Mouse (Mus musculus) stomach, embryonic 15.5 days (tissue): ENCODE data around the gene Rarb. TPM values are rescaled to one million over a fixed set of nuclear protein-coding genes. Genes with fewer than 3 reads are reported as not detected.
A peak's percentile ranks its signal among the peaks of the same experiment; 100 is the strongest.
"Not testable (repeated sequence)": the region's sequence is repeated elsewhere in the genome, so short reads cannot be mapped to it uniquely, and the experiment has no call there.

Experiments
- ATAC-seq: fragments of 200-750 bp; cut with Nextera tagmentation; 2 replicates; pipeline ENCODE4 v1.8.0; 2017; ENCODE audit warnings: low read depth, moderate number of reproducible peaks, moderate TSS enrichment; ENCODE audit not compliant: insufficient read depth, low FRiP score
- H3K27ac ChIP-seq: fragments of 300-500 bp; sonication (generic); 2 replicates; pipeline ENCODE4 v1.5.1; 2015; ENCODE audit warnings: mild to moderate bottlenecking, inconsistent platforms
- H3K27me3 ChIP-seq: fragments of 300-500 bp; sonication (generic); replicated peaks from 2 replicates; pipeline ENCODE4 v1.6.1; 2015; ENCODE audit warnings: inconsistent platforms
- H3K36me3 ChIP-seq: fragments of 300-500 bp; sonication (generic); 2 replicates; pipeline ENCODE4 v1.6.1; 2015; ENCODE audit warnings: inconsistent platforms
- H3K4me1 ChIP-seq: fragments of 300-500 bp; sonication (generic); 2 replicates; pipeline ENCODE4 v1.6.1; 2015; ENCODE audit warnings: inconsistent platforms
- H3K4me2 ChIP-seq: fragments of 300-500 bp; sonication (generic); 2 replicates; pipeline ENCODE4 v1.6.1; 2015; ENCODE audit warnings: mild to moderate bottlenecking, inconsistent platforms
- H3K4me3 ChIP-seq: fragments of 300-500 bp; sonication (generic); replicated peaks from 2 replicates; pipeline ENCODE4 v1.5.1; 2015; ENCODE audit warnings: inconsistent platforms
- H3K9ac ChIP-seq: fragments of 300-500 bp; sonication (generic); 2 replicates; pipeline ENCODE4 v1.6.1; 2015; ENCODE audit warnings: inconsistent platforms
- H3K9me3 ChIP-seq: fragments of 300-500 bp; sonication (generic); 2 replicates; pipeline ENCODE4 v1.6.1; 2016; ENCODE audit warnings: inconsistent platforms
- WGBS: fragments of 180-500 bp; shearing (Covaris S2); methylation state at CpG from one replicate; pipeline ENCODE4 v1.1.7; 2015; 5-methylcytosine and 5-hydroxymethylcytosine counted together
- polyA plus RNA-seq: library from polyadenylated mRNA; unstranded; fragments of >200 nt; fragmentation: Nextera tagmentation; extraction: Ambion mirVana; gene quantifications from 2 replicates; pipeline ENCODE4 v1.2.1, GENCODE M21; 2015

Rarb gene
- polyA plus RNA-seq, 1 experiment from 2014 or later, result 20.4 TPM

- no peak overlapping the region for H3K27ac ChIP-seq
- no peak overlapping the region for H3K9ac ChIP-seq
- H3K27me3 ChIP-seq, result no peaks in the 10 kb centered on the region
- H3K4me2 ChIP-seq, result no peak overlapping the region
- no peak overlapping the region for H3K4me3 ChIP-seq
- H3K9me3 ChIP-seq, result no peaks in the 10 kb centered on the region
- no peaks in the 10 kb centered on the region for H3K4me1 ChIP-seq
- WGBS, result 78% methylated on average over 1 of the region's 1 CpGs
- ATAC-seq, result no peak
- no peaks in the 10 kb centered on the region for H3K36me3 ChIP-seq
Observed at GRCm38 (mm10) chr14:16765891-16766290, 53.1 kb downstream of the Rarb start.

DNA sequence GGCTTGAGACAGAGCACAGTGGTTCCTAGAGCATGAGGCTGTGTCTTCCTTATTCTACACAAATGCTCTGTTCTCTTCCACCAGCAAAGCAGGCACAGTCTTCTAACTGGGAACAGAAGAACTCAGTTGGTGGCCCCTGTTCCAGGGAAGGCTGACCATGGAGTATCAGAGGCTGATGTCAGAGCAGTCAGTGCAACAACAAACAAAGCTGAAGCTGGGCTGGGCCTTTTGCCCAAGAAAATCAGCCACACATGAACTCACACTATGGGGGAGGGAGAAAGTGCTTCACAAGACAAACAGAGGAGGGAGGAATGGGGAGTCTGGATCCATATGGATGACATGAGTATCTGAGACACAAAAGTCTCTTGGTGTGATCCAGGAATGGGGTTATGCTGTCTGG is 56.2 kb downstream of the Rarb start:
- no peaks in the 10 kb centered on the region for H3K9me3 ChIP-seq
- no peak overlapping the region for H3K27ac ChIP-seq
- no peak for ATAC-seq

DNA sequence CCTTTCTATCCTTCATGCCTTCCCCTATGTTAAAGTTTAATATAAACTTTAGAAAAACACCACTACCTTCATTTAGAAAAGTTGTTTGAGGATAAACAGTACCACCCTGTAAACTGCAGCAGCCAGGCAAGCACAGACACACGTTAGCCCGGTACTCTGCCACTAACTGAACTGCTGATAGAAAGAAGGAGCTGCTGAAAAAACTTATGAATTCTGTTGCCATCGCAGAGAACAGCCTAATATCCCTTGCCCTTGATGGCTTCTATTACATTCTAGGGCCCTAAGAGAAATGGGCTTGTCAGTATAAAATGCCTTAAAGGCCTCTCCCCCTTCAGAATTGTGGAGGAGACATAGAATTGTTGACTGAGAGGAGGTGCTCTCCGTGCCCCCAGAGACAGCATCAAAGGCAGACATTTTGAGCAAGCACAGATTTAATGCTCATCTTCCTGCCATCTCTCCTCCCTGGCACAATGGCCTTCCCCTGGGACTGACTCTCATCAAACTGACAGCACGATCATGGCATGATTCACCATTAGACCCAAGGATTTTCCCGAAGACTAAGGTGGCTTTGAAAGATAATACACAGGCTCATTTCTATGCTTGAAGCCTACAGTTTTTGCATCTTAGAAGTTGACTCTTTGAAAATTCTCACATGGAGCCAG is 60.1 kb downstream of the Rarb start:
- Histone ChIP-seq H3K9ac (no peak overlapping the region), H3K4me1 (no peaks in the 10 kb centered on the region), H3K4me2 (no peak overlapping the region), H3K4me3 (no peak overlapping the region), H3K36me3 (no peaks in the 10 kb centered on the region), H3K9me3 (no peaks in the 10 kb centered on the region), H3K27ac (no peak overlapping the region), H3K27me3 (no peaks in the 10 kb centered on the region)
- ATAC-seq, result no peak
- 65% methylated on average over 6 of the region's 6 CpGs for WGBS

More for the DNA sequence above, 56.2 kb downstream of the Rarb start:
- Histone ChIP-seq H3K4me2 (no peak overlapping the region), H3K36me3 (no peaks in the 10 kb centered on the region), H3K27me3 (no peaks in the 10 kb centered on the region), H3K4me1 (no peaks in the 10 kb centered on the region), H3K4me3 (no peak overlapping the region), H3K9ac (no peak overlapping the region)

GRCm38 (mm10) chr14:16755601-16756000 is 63.4 kb downstream of the Rarb start:
- H3K9me3 ChIP-seq, H3K36me3 ChIP-seq, H3K4me2 ChIP-seq, H3K9ac ChIP-seq, H3K27ac ChIP-seq, H3K27me3 ChIP-seq, H3K4me3 ChIP-seq, H3K4me1 ChIP-seq, ATAC-seq: not testable (repeated sequence)
- 98% methylated on average over 1 of the region's 1 CpGs for WGBS

- 70% methylated on average over 1 of the region's 1 CpGs for WGBS
- Histone ChIP-seq H3K9ac (no peak overlapping the region), H3K27ac (no peak overlapping the region), H3K9me3 (no peaks in the 10 kb centered on the region), H3K36me3 (no peaks in the 10 kb centered on the region), H3K4me1 (no peaks in the 10 kb centered on the region), H3K4me3 (no peak overlapping the region), H3K4me2 (no peak overlapping the region), H3K27me3 (no peaks in the 10 kb centered on the region)
- no peak for ATAC-seq
Observed at GRCm38 (mm10) chr14:16752648-16753047, 66.3 kb downstream of the Rarb start.

- Histone ChIP-seq H3K4me3 (no peak overlapping the region), H3K4me1 (no peaks in the 10 kb centered on the region), H3K27me3 (no peaks in the 10 kb centered on the region), H3K9ac (no peak overlapping the region), H3K4me2 (no peak overlapping the region), H3K27ac (no peak overlapping the region), H3K36me3 (no peaks in the 10 kb centered on the region), H3K9me3 (no peaks in the 10 kb centered on the region)
- no peak for ATAC-seq
- 57% methylated on average over 2 of the region's 2 CpGs for WGBS
Observed at GRCm38 (mm10) chr14:16746982-16747578, 71.9 kb downstream of the Rarb start.

DNA sequence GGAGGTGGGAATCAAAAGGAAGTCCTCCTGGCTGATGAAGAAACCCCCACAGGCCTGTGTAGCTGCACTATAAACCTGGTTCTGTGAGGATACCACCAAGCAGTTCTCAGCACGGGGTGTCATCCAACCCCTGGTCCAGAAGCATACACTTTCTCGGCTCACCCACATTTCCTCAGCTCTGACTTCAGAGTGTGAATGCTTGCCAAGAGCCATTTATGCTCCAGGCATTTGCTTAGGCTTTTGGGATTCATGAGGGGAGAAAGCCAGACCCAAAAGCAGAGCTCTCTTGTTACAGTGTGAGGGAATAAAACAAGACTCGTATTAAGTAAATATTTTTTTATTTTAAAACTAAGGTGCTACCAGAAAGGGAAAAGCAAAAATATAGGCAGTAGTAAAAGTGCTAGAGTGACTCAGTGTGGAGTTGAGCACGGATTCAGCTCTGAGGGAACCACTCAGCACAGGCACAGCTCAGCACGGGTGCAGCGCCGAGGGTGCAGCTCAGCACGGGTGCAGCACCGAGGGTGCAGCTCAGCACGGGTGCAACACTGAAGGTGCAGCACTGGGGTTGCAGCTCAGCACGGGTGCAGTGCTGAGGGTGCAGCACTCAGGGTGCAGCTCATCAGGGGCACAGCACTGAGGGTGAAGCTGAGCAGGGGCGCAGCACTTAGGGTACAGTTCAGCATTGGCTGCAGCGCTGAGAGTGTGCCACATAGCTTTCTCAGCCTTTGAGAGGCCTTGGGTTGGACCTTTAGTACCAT is 77.8 kb downstream of the Rarb start:
- Histone ChIP-seq H3K9me3 (no peaks in the 10 kb centered on the region), H3K9ac (no peak overlapping the region), H3K36me3 (no peaks in the 10 kb centered on the region), H3K4me1 (peaks cover 3% of the 10 kb centered on the region), H3K27ac (peak overlapping the region; percentile 44), H3K4me3 (no peak overlapping the region), H3K27me3 (no peaks in the 10 kb centered on the region), H3K4me2 (no peak overlapping the region)
- WGBS, result 66% methylated on average over 13 of the region's 13 CpGs
- ATAC-seq, result 0 out of 2 replicates have a peak, but pooled peaks have one; percentile 39

GRCm38 (mm10) chr14:16738538-16738937 is 80.4 kb downstream of the Rarb start:
- ATAC-seq, result no peak
- H3K27ac ChIP-seq, result no peak overlapping the region
- no peaks in the 10 kb centered on the region for H3K9me3 ChIP-seq
- H3K9ac ChIP-seq, result no peak overlapping the region
- 74% methylated on average over 1 of the region's 1 CpGs for whole genome bisulfite sequencing
- H3K27me3 ChIP-seq, result no peaks in the 10 kb centered on the region
- H3K4me3 ChIP-seq, result no peak overlapping the region
- no peaks in the 10 kb centered on the region for H3K36me3 ChIP-seq
- H3K4me2 ChIP-seq, result no peak overlapping the region
- peaks cover 19% of the 10 kb centered on the region for H3K4me1 ChIP-seq

- H3K9ac ChIP-seq, result no peak overlapping the region
- H3K4me3 ChIP-seq, result no peak overlapping the region
- peaks cover 22% of the 10 kb centered on the region for H3K4me1 ChIP-seq
- ATAC-seq, result no peak
- no peak overlapping the region for H3K4me2 ChIP-seq
- WGBS, result 94% methylated on average over 1 of the region's 1 CpGs
- H3K27ac ChIP-seq, result no peak overlapping the region
- H3K36me3 ChIP-seq, result no peaks in the 10 kb centered on the region
- no peaks in the 10 kb centered on the region for H3K27me3 ChIP-seq
- H3K9me3 ChIP-seq, result no peaks in the 10 kb centered on the region
Observed at GRCm38 (mm10) chr14:16737781-16738180, 81.2 kb downstream of the Rarb start.

GRCm38 (mm10) chr14:16735331-16736012 is 83.5 kb downstream of the Rarb start:
- peaks cover 19% of the 10 kb centered on the region for H3K4me1 ChIP-seq
- H3K4me2 ChIP-seq, result no peak overlapping the region
- H3K9me3 ChIP-seq, result no peaks in the 10 kb centered on the region
- ATAC-seq, result no peak
- H3K36me3 ChIP-seq, result no peaks in the 10 kb centered on the region
- H3K27ac ChIP-seq, result 0 out of 2 replicates have a peak overlapping the region, but pooled peaks have one; percentile 5
- WGBS, result 21% methylated on average over 4 of the region's 4 CpGs
- no peak overlapping the region for H3K9ac ChIP-seq
- H3K4me3 ChIP-seq, result no peak overlapping the region
- H3K27me3 ChIP-seq, result no peaks in the 10 kb centered on the region

DNA sequence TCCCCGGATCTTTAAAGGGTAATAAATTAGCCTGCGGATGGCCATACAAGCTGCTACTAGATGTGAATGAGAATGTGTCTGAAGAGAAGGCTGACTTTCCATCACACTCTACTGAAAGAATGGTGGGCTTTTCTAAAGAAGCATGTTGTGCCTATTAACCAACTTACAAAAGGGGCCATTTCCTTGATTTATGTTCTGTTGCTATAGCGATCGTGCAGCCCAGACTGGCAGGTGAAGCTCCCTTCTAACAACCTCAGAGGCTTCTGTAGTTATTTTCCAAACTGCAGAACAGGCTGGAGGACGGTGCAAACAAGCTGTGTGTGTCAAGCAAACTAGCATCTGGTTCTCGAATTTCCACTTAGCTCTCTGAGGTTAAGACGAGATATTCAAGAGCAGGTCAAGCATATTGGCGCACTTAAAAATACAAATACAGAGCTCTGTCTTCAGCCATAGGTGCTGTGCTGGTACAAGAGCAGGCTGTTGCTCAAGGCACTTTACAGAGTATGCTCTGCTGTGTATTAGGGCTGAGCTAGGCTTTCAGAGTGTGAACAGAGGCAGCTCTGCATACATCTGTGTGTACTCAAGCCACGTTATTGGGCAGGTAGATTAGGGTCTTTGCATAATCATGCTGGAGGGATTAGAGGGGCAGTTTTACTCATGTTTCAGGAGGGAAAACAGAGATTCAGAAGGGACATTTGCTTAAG is 85.2 kb downstream of the Rarb start:
- H3K27ac ChIP-seq, result 0 out of 2 replicates have a peak overlapping the region, but pooled peaks have one; percentile 1
- H3K36me3 ChIP-seq, result no peaks in the 10 kb centered on the region
- peaks cover 19% of the 10 kb centered on the region for H3K4me1 ChIP-seq
- no peak overlapping the region for H3K4me3 ChIP-seq
- peak overlapping the region; percentile 2; the same call in 1 of the 2 replicates for H3K4me2 ChIP-seq
- no peaks in the 10 kb centered on the region for H3K27me3 ChIP-seq
- no peak overlapping the region for H3K9ac ChIP-seq
- 17% methylated on average over 9 of the region's 9 CpGs for WGBS
- peak; percentile 16; the same call in 1 of the 2 replicates for ATAC-seq
- no peaks in the 10 kb centered on the region for H3K9me3 ChIP-seq
